Mouse (Mus musculus): Measurements from ENCODE around the gene Pcdh7. TPM values are rescaled to one million over a fixed set of nuclear protein-coding genes. Genes with fewer than 3 reads are reported as not detected.

Gene Pcdh7
- polyA plus RNA-seq, 1 experiment from 2014 or later, result 8.8 TPM

DNA sequence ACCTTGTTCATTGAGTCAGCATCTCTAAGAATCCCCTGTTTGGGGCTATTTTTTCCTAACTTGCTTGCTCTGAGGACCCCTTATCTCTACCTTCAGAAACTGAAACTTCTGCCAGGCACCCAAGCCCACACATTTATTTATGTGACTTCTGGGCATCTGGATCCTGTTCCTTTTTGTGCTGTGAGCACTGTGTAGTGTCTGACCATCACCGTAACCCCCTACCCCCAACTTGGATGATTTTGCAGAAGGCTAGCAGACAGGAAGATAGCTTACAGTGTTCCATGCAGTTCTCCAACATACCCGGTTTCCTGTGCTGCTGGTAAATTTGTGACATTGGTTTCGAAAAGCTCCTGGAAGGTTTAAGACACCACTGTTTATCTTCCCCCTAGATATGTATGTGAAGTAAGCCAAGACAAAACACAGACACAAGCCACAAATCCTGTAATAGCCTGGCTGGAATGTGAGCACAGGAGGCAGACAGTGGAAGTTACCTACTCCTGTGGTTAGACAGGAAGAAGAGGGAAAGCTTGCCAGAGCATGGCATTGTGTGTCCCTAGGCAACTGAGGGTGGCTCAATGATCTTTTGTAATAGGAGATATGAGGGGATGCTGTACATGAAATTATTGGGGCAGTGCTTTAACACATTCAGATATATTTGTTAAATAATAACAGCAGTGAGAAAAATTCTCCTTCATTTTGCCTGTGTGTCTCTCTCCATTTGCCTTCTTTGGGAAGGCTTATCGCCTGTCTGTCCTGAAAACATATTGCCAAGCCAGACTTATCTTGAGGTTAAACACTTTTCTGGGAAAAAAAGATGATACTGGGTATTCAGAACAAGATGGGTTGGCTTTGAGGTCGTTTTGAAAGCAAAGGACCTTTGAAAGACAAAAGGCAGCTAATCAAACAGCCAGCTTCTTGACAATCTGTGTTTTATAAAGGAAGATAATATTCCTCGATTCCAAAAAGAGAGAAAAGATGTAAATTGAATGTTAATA, 42.6 kb downstream of the Pcdh7 start:
- ATAC-seq (replicated peaks; ENCODE audit: low FRiP score, low TSS enrichment, low read depth) (no peak), DNase-seq (ENCODE audit: low spot score) (peak; percentile 52)
- Histone ChIP-seq H3K27ac (ENCODE audit: low read depth) (peak overlapping the region; percentile 62; the same call in 1 of the 2 replicates), H3K4me2 (ENCODE audit: low read length) (no peak overlapping the region), H3K36me3 (ENCODE audit: control insufficient read depth, insufficient read depth, low read length) (no peaks in the 10 kb centered on the region), H3K4me1 (replicated peaks; ENCODE audit: control insufficient read depth, insufficient read depth, low read length) (peaks cover 5% of the 10 kb centered on the region), H3K27me3 (replicated peaks; ENCODE audit: control insufficient read depth, insufficient read depth, low read length) (no peaks in the 10 kb centered on the region), H3K9ac (ENCODE audit: low read length) (no peak overlapping the region), H3K9me3 (ENCODE audit: control insufficient read depth, low read length) (no peaks in the 10 kb centered on the region), H3K4me3 (ENCODE audit: low read depth, low read length) (no peak overlapping the region)
- WGBS, result 21% methylated on average over 6 of the region's 6 CpGs

DNA sequence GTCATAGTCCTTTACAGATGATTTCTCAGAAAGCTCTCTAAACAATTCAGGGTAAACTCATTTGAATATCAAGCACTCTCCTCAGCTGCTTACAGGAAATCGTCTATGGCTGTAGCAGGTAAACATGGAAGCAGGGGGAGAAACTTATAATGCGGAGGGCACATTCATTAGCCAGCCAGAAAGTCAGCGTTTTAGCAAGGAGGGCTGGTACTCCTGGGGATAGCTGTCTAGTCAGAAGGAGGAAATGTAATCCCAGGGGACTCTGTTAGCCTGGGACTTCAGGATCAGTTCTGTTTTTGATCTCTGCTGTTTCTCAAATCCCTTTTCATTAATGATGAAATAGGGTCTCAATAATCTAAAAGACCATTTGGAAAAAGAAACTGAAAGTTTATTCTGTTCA, 47.6 kb downstream of the Pcdh7 start:
- no peak for DNase-seq (ENCODE audit: low spot score)
- H3K27ac ChIP-seq (ENCODE audit: low read depth), result no peak overlapping the region
- no peak for ATAC-seq (replicated peaks; ENCODE audit: low FRiP score, low TSS enrichment, low read depth)

DNA sequence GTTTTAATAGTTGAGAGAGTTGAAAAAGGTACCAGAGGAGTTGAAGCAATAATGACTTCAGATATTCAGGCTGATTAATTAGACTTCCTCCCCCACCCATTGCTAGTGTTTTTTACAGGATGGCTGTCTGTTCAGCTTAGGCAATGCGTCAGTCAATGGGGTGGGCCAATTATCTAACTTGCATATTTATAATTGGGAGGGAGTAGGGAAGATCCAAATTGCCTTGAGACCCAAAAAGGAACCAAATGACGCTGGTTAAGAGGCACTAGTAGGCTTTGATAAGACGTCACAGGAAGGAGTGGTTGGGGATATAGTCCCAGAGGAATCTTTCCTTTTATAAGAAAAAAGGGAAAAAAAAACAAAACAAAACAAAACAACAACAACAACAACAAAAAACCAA, 49.6 kb downstream of the Pcdh7 start:
- Histone ChIP-seq H3K4me2 (ENCODE audit: low read length) (no peak overlapping the region), H3K9me3 (ENCODE audit: control insufficient read depth, low read length) (no peaks in the 10 kb centered on the region), H3K9ac (ENCODE audit: low read length) (no peak overlapping the region), H3K4me3 (ENCODE audit: low read depth, low read length) (no peak overlapping the region), H3K36me3 (ENCODE audit: control insufficient read depth, insufficient read depth, low read length) (no peaks in the 10 kb centered on the region), H3K27me3 (replicated peaks; ENCODE audit: control insufficient read depth, insufficient read depth, low read length) (no peaks in the 10 kb centered on the region), H3K4me1 (replicated peaks; ENCODE audit: control insufficient read depth, insufficient read depth, low read length) (no peaks in the 10 kb centered on the region; the same call in 1 of the 2 replicates), H3K27ac (ENCODE audit: low read depth) (no peak overlapping the region)
- WGBS, result 72% methylated on average over 3 of the region's 3 CpGs
- DNase-seq (ENCODE audit: low spot score), result no peak
- ATAC-seq (replicated peaks; ENCODE audit: low FRiP score, low TSS enrichment, low read depth), result no peak

More for the DNA sequence above, 47.6 kb downstream of the Pcdh7 start:
- Histone ChIP-seq H3K36me3 (ENCODE audit: control insufficient read depth, insufficient read depth, low read length) (no peaks in the 10 kb centered on the region), H3K9ac (ENCODE audit: low read length) (no peak overlapping the region), H3K4me2 (ENCODE audit: low read length) (no peak overlapping the region), H3K27me3 (replicated peaks; ENCODE audit: control insufficient read depth, insufficient read depth, low read length) (no peaks in the 10 kb centered on the region), H3K4me3 (ENCODE audit: low read depth, low read length) (no peak overlapping the region), H3K4me1 (replicated peaks; ENCODE audit: control insufficient read depth, insufficient read depth, low read length) (no peaks in the 10 kb centered on the region), H3K9me3 (ENCODE audit: control insufficient read depth, low read length) (no peaks in the 10 kb centered on the region)
- WGBS, result 39% methylated on average over 3 of the region's 3 CpGs

DNA sequence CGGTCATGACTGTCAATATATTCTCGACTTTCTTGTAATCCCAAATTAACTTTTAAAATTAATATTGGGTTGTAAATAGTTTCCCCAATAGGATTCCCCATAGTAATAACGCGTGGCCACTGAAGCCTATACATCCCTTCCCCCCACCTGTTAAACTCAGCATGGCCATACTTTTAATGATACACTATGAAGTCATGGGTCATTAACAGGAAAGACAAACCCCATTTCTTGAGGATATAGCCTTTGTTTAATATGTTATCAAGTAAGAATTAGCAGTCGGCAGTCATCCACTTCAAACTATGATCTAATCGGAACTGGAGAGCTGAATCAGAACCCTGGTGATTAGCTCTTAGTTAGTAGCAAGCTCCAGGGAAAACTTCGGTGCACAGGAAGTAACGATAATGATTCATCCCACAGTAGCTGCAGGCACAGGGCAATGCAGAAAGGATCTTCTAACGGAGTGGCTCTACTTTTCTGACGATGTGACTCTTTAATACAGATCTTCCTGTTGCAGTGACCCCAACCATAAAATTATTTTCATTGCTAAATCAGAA, 50.8 kb downstream of the Pcdh7 start:
- H3K27me3 ChIP-seq (replicated peaks; ENCODE audit: control insufficient read depth, insufficient read depth, low read length), result no peaks in the 10 kb centered on the region
- 77% methylated on average over 10 of the region's 10 CpGs for WGBS
- no peaks in the 10 kb centered on the region for H3K36me3 ChIP-seq (ENCODE audit: control insufficient read depth, insufficient read depth, low read length)
- H3K27ac ChIP-seq (ENCODE audit: low read depth), result no peak overlapping the region
- no peaks in the 10 kb centered on the region for H3K9me3 ChIP-seq (ENCODE audit: control insufficient read depth, low read length)
- no peak for DNase-seq (ENCODE audit: low spot score)
- no peaks in the 10 kb centered on the region; the same call in 1 of the 2 replicates for H3K4me1 ChIP-seq (replicated peaks; ENCODE audit: control insufficient read depth, insufficient read depth, low read length)
- H3K4me2 ChIP-seq (ENCODE audit: low read length), result no peak overlapping the region
- no peak overlapping the region for H3K4me3 ChIP-seq (ENCODE audit: low read depth, low read length)
- ATAC-seq (replicated peaks; ENCODE audit: low FRiP score, low TSS enrichment, low read depth), result no peak
- no peak overlapping the region for H3K9ac ChIP-seq (ENCODE audit: low read length)

DNA sequence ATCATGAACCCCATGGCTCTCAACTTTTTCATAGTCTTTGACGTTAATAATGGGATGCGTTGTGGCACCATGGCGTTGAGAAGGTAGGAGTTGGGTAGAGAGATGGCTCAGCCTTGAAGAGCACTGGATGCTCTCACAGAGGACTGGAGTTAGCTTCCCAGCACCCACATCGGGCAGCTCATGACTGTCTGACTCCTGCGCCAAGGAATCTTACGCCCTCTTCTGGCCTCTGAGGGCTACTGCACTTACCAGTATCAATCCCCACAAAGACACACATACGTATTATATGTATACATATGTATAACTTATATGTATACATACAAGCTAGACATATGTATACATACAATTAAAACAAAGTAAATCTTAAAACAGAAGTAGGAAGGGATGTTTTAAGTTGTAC, 51.9 kb downstream of the Pcdh7 start:
- DNase-seq (ENCODE audit: low spot score), result no peak
- no peaks in the 10 kb centered on the region; the same call in 1 of the 2 replicates for H3K4me1 ChIP-seq (replicated peaks; ENCODE audit: control insufficient read depth, insufficient read depth, low read length)
- no peaks in the 10 kb centered on the region for H3K9me3 ChIP-seq (ENCODE audit: control insufficient read depth, low read length)
- no peak overlapping the region for H3K4me3 ChIP-seq (ENCODE audit: low read depth, low read length)
- 92% methylated on average over 7 of the region's 7 CpGs for WGBS
- H3K27me3 ChIP-seq (replicated peaks; ENCODE audit: control insufficient read depth, insufficient read depth, low read length), result no peaks in the 10 kb centered on the region
- H3K4me2 ChIP-seq (ENCODE audit: low read length), result no peak overlapping the region
- no peaks in the 10 kb centered on the region for H3K36me3 ChIP-seq (ENCODE audit: control insufficient read depth, insufficient read depth, low read length)
- H3K27ac ChIP-seq (ENCODE audit: low read depth), result no peak overlapping the region
- ATAC-seq (replicated peaks; ENCODE audit: low FRiP score, low TSS enrichment, low read depth), result no peak
- H3K9ac ChIP-seq (ENCODE audit: low read length), result no peak overlapping the region

DNA sequence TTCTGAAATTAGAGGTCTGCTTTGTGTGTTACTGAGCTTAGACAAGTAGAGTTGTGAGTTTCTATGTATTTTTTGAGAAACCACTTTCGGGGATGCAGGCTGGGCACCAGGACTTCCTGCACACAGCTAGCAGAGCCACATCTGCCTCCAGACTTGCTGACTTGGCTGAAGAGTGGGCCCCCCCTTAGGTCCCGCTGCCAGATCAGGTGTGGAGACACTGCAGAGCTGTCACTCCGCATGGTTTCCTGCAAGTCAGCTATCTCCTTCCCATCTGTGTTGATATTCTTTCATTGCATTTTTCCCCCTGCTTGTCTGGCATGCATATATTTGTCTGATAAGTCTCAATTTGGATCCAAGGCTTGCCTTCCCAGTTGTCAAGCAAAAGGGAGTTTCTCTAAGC, 52.6 kb downstream of the Pcdh7 start:
- ATAC-seq (replicated peaks; ENCODE audit: low FRiP score, low TSS enrichment, low read depth) (no peak), DNase-seq (ENCODE audit: low spot score) (no peak)
- Histone ChIP-seq H3K4me2 (ENCODE audit: low read length) (no peak overlapping the region), H3K9ac (ENCODE audit: low read length) (no peak overlapping the region), H3K9me3 (ENCODE audit: control insufficient read depth, low read length) (no peaks in the 10 kb centered on the region), H3K36me3 (ENCODE audit: control insufficient read depth, insufficient read depth, low read length) (no peaks in the 10 kb centered on the region), H3K4me1 (replicated peaks; ENCODE audit: control insufficient read depth, insufficient read depth, low read length) (no peaks in the 10 kb centered on the region; the same call in 1 of the 2 replicates), H3K27me3 (replicated peaks; ENCODE audit: control insufficient read depth, insufficient read depth, low read length) (no peaks in the 10 kb centered on the region), H3K27ac (ENCODE audit: low read depth) (no peak overlapping the region), H3K4me3 (ENCODE audit: low read depth, low read length) (no peak overlapping the region)
- 74% methylated on average over 3 of the region's 3 CpGs for WGBS

DNA sequence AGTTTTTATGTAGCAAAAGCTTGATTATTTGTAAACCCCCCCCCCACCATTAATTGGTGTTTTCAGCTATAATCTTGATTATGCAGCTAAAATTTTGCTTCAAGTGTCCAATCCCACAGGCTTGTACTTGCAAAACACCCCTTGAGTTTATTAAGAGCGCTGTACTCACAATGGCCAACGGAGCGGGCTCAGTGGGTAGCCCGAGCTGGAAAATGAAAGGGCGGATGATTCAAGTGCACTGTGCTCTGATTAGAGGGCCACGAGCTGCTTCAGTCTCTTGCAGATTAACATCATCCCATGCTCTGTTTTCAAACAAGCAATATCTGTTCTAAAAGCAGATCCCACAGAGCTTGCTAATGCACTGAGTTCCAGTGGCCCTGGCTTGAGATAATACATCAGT, 53.4 kb downstream of the Pcdh7 start:
- no peak overlapping the region for H3K4me2 ChIP-seq (ENCODE audit: low read length)
- no peak for ATAC-seq (replicated peaks; ENCODE audit: low FRiP score, low TSS enrichment, low read depth)
- no peaks in the 10 kb centered on the region; the same call in 1 of the 2 replicates for H3K4me1 ChIP-seq (replicated peaks; ENCODE audit: control insufficient read depth, insufficient read depth, low read length)
- no peak overlapping the region for H3K4me3 ChIP-seq (ENCODE audit: low read depth, low read length)
- H3K36me3 ChIP-seq (ENCODE audit: control insufficient read depth, insufficient read depth, low read length), result no peaks in the 10 kb centered on the region
- no peaks in the 10 kb centered on the region for H3K27me3 ChIP-seq (replicated peaks; ENCODE audit: control insufficient read depth, insufficient read depth, low read length)
- DNase-seq (ENCODE audit: low spot score), result no peak
- H3K27ac ChIP-seq (ENCODE audit: low read depth), result no peak overlapping the region
- WGBS, result 80% methylated on average over 6 of the region's 6 CpGs
- H3K9ac ChIP-seq (ENCODE audit: low read length), result no peak overlapping the region
- H3K9me3 ChIP-seq (ENCODE audit: control insufficient read depth, low read length), result no peaks in the 10 kb centered on the region

DNA sequence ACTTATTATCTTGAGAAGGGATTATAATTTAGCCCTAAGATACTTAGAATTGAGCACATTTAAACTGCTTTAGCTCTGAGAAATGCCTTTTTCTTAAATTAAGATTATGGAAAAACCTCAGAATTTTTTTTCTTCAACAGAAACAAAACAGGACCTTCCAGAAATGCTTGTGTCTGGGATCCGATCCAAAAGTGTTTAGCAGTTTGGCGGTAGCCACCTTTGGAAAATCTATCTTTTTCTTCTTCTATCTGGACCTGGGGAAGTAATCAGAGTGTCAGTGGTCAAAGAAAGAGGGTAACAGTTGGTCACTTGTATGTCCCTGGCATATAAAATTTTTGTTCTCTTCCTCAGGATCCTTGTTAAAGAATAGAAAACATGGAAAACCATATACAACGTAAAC, 54.9 kb downstream of the Pcdh7 start:
- Histone ChIP-seq H3K4me2 (ENCODE audit: low read length) (no peak overlapping the region), H3K36me3 (ENCODE audit: control insufficient read depth, insufficient read depth, low read length) (no peaks in the 10 kb centered on the region), H3K4me1 (replicated peaks; ENCODE audit: control insufficient read depth, insufficient read depth, low read length) (no peaks in the 10 kb centered on the region; the same call in 1 of the 2 replicates), H3K27me3 (replicated peaks; ENCODE audit: control insufficient read depth, insufficient read depth, low read length) (no peaks in the 10 kb centered on the region), H3K4me3 (ENCODE audit: low read depth, low read length) (no peak overlapping the region), H3K9ac (ENCODE audit: low read length) (no peak overlapping the region), H3K27ac (ENCODE audit: low read depth) (no peak overlapping the region), H3K9me3 (ENCODE audit: control insufficient read depth, low read length) (no peaks in the 10 kb centered on the region)
- DNase-seq (ENCODE audit: low spot score) (no peak), ATAC-seq (replicated peaks; ENCODE audit: low FRiP score, low TSS enrichment, low read depth) (no peak)
- WGBS, result 60% methylated on average over 3 of the region's 3 CpGs

Measured in intestine, embryonic 14.5 days (tissue).